Mouse (Mus musculus) mesoderm, embryonic 11.5 days (tissue): ENCODE data around the gene Xk.
"Not testable (repeated sequence)": the region's sequence is repeated elsewhere in the genome, so short reads cannot be mapped to it uniquely, and the experiment has no call there.

Experiments used
- DNase-seq: peaks from one replicate; pipeline ENCODE4 v3.0.0-alpha.2; 2012; ENCODE audit warnings: low read depth, low spot score

Gene Xk

DNA sequence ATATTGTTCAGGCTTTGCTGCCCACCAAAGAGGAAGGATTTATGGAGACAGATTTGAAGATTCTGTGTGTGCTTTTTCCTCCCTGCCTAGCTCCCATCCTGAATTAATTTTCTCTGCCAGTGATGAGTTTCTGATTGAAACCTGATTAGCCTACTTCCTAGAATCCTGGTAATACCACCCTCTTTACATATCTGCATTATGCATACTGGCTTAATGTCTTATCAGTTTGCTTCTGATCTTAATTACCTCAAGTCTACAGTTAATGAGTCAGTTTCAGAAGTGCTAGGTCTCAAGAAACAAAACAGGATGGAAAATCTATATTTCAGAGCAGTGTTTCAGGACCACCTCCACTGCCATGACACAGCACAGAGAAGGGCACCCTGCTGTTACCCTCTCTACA is 43.9 kb downstream of the Xk start:
- not testable (repeated sequence) for DNase-seq

- not testable (repeated sequence) for DNase-seq
These were observed 55.4 kb downstream of the Xk start for GRCm38 (mm10) chrX:9327954-9328353.

DNA sequence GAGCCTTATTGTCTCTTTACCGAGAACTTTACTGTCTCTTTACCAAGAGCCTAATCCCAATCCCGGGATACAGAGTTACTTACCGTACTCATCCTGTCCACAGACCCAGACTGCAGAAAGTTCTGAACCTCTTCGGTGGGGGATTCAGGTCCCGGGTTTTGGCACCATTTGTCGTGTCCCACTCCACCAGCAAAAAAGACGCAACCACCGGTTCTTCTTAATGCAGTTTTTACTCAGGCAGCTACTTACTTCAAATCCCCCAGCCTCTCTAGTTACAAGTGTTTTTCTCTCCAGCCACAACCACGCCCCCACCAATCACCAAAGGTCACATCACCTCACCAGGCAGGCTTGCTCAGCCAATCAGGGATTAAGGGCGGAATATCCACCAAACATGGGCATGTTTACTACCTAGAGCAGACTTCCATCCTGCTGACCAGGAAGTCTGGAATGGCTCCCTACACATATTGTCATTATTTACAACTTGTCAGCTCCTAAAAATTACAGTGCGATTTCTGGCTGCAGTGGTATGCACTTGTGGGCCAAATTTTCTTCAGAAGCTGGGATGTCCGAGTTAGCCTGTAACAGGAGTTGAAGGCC is 59.9 kb downstream of the Xk start:
- DNase-seq, result not testable (repeated sequence)

DNA sequence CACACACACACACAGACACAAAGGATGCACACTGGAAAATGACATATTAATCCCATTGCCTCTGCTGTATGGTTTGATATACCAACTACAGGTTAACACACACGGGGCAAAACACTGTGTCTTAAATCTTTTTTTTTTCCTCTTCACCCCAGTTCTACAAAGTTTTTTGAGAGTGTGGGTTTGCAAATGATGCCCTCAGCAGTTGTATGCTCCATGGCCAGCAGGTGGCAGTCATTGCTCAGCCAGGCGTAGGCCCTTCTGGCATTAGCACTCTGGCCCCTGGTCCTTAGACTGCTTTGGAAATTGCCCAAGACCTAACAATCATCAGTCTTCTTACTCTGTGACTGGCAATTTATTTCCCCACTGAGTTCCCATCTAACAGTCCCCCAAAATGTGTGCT is 60.5 kb downstream of the Xk start:
- not testable (repeated sequence) for DNase-seq

DNA sequence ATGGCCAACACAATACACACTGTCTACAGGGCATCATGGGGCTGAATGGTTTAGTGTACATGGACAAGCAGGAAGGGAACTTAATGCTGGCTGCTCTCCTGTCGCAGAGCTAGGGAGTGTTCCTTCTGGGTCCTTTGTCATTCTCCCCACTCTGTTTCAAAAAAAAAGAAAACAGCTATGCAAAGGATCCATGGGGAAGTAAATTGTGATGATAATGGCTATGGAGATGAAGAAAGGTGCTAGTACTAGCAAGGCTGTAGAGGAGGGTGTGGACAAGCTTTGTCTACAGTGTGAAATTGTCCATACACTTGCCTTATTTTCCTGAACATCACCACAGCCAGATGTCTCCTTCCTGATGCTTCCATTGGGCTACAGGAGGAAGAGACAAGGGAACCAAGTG is 62.4 kb downstream of the Xk start:
- DNase-seq, result not testable (repeated sequence)

GRCm38 (mm10) chrX:9350327-9350726 is 77.8 kb downstream of the Xk start, which contains the start of gene H2al1k:
TSS of gene H2al1k (plus strand) at chrX:9350627.
- not testable (repeated sequence) for DNase-seq
